Mouse (Mus musculus) kidney, embryonic 14.5 days (tissue): ENCODE results near the gene Dhx8. TPM values are rescaled to one million over a fixed set of nuclear protein-coding genes. Genes with fewer than 3 reads are reported as not detected.

Experiments
- ATAC-seq: fragments of 200-750 bp; cut with Nextera tagmentation; 2 replicates; pipeline ENCODE4 v1.8.0; 2017; ENCODE audit warnings: moderate number of reproducible peaks, mild to moderate bottlenecking, moderate TSS enrichment, moderate library complexity; ENCODE audit not compliant: low FRiP score, low TSS enrichment
- H3K27ac ChIP-seq: fragments of 300-500 bp; sonication (generic); 2 replicates; pipeline ENCODE4 v1.5.1; 2014; ENCODE audit warnings: low read depth, mild to moderate bottlenecking, low read length, moderate library complexity, mixed read lengths
- H3K27me3 ChIP-seq: fragments of 300-500 bp; sonication (generic); 2 replicates; pipeline ENCODE4 v1.6.1; 2014; ENCODE audit warnings: mild to moderate bottlenecking, low read length; ENCODE audit not compliant: control insufficient read depth, insufficient read depth
- H3K36me3 ChIP-seq: fragments of 300-500 bp; sonication (generic); 2 replicates; pipeline ENCODE4 v1.6.1; 2014; ENCODE audit warnings: low read length, mixed read lengths; ENCODE audit not compliant: control insufficient read depth, insufficient read depth
- H3K4me1 ChIP-seq: fragments of 300-500 bp; sonication (generic); 2 replicates; pipeline ENCODE4 v1.6.1; 2014; ENCODE audit warnings: low read length, mixed read lengths; ENCODE audit not compliant: control insufficient read depth, insufficient read depth
- H3K4me2 ChIP-seq: fragments of 300-500 bp; sonication (generic); replicated peaks from 2 replicates; pipeline ENCODE4 v1.6.1; 2014; ENCODE audit warnings: low read depth, mild to moderate bottlenecking, low read length
- H3K4me3 ChIP-seq: fragments of 300-500 bp; sonication (generic); 2 replicates; pipeline ENCODE4 v1.5.1; 2014; ENCODE audit warnings: mild to moderate bottlenecking, low read length
- H3K9ac ChIP-seq: fragments of 300-500 bp; sonication (generic); 2 replicates; pipeline ENCODE4 v1.6.1; 2014; ENCODE audit warnings: low read depth, mild to moderate bottlenecking, low read length, moderate library complexity
- H3K9me3 ChIP-seq: fragments of 300-500 bp; sonication (generic); 2 replicates; pipeline ENCODE4 v1.6.1; 2016; ENCODE audit warnings: low read length; ENCODE audit not compliant: control insufficient read depth
- WGBS: fragments of 180-500 bp; shearing (Covaris S2); extraction: QIAGEN DNeasy Blood & Tissue Kit; methylation state at CpG from one replicate; pipeline ENCODE4 v1.1.7; 2014; 5-methylcytosine and 5-hydroxymethylcytosine counted together
- polyA plus RNA-seq: library from polyadenylated mRNA; unstranded; fragments of >200 nt; fragmentation: Nextera tagmentation; extraction: Ambion mirVana; gene quantifications from 2 replicates; pipeline ENCODE4 v1.2.1, GENCODE M21; 2014

Gene Dhx8
- polyA plus RNA-seq: 26.0 and 38.1 TPM in 2 replicates

GRCm38 (mm10) chr11:101732518-101733440 lies at the start of gene Dhx8:
Gene Dhx8 (plus strand): TSS chr11:101732919.
- WGBS: under 1% methylated on average over 51 of the region's 51 CpGs
- 0 out of 2 replicates have a peak within 1 kb of the TSS, but pooled peaks have one; percentile 24 for H3K27ac ChIP-seq
- ATAC-seq: peak; percentile 97
- H3K9ac ChIP-seq: peak within 1 kb of the TSS; percentile 82
- H3K36me3 ChIP-seq: peaks cover 29% of the 10 kb centered on the region
- H3K4me1 ChIP-seq: peaks cover 4% of the 10 kb centered on the region; the same call in 1 of the 2 replicates
- no peaks in the 10 kb centered on the region for H3K27me3 ChIP-seq
- no peaks in the 10 kb centered on the region for H3K9me3 ChIP-seq
- peak within 1 kb of the TSS; percentile 87 for H3K4me2 ChIP-seq
- H3K4me3 ChIP-seq: peak within 1 kb of the TSS; percentile 74

GRCm38 (mm10) chr11:101687351-101688301 lies 45.1 kb upstream of the Dhx8 start:
- H3K4me2 ChIP-seq: no peak overlapping the region
- 0 out of 2 replicates have a peak, but pooled peaks have one; percentile 57 for ATAC-seq
- H3K27me3 ChIP-seq: no peaks in the 10 kb centered on the region
- 46% methylated on average over 13 of the region's 13 CpGs for WGBS
- no peak overlapping the region for H3K4me3 ChIP-seq
- 0 out of 2 replicates have a peak overlapping the region, but pooled peaks have one; percentile 37 for H3K27ac ChIP-seq
- peaks cover 6% of the 10 kb centered on the region; the same call in 1 of the 2 replicates for H3K4me1 ChIP-seq
- no peaks in the 10 kb centered on the region for H3K36me3 ChIP-seq
- no peak overlapping the region; the same call in 1 of the 2 replicates for H3K9ac ChIP-seq
- H3K9me3 ChIP-seq: no peaks in the 10 kb centered on the region

- 73% methylated on average over 10 of the region's 10 CpGs for WGBS
- H3K36me3 ChIP-seq: no peaks in the 10 kb centered on the region
- no peak overlapping the region for H3K9ac ChIP-seq
- H3K4me1 ChIP-seq: peaks cover 6% of the 10 kb centered on the region; the same call in 1 of the 2 replicates
- H3K4me3 ChIP-seq: no peak overlapping the region
- no peak for ATAC-seq
- H3K9me3 ChIP-seq: no peaks in the 10 kb centered on the region
- no peak overlapping the region for H3K4me2 ChIP-seq
- H3K27ac ChIP-seq: no peak overlapping the region
- no peaks in the 10 kb centered on the region for H3K27me3 ChIP-seq
Measured at GRCm38 (mm10) chr11:101689701-101690113, 43.0 kb upstream of the Dhx8 start.

GRCm38 (mm10) chr11:101690326-101690725 lies 42.4 kb upstream of the Dhx8 start:
- Histone ChIP-seq H3K4me3 (no peak overlapping the region), H3K36me3 (no peaks in the 10 kb centered on the region), H3K4me1 (peaks cover 7% of the 10 kb centered on the region), H3K9ac (no peak overlapping the region), H3K4me2 (no peak overlapping the region), H3K27ac (no peak overlapping the region), H3K9me3 (no peaks in the 10 kb centered on the region), H3K27me3 (no peaks in the 10 kb centered on the region)
- no peak for ATAC-seq
- WGBS: 77% methylated on average over 5 of the region's 5 CpGs

GRCm38 (mm10) chr11:101695906-101696661 lies 36.6 kb upstream of the Dhx8 start:
- no peaks in the 10 kb centered on the region for H3K9me3 ChIP-seq
- peak overlapping the region; percentile 54 for H3K4me2 ChIP-seq
- H3K9ac ChIP-seq: peak overlapping the region; percentile 54
- H3K27ac ChIP-seq: peak overlapping the region; percentile 73
- H3K4me1 ChIP-seq: peaks cover 28% of the 10 kb centered on the region
- peak overlapping the region; percentile 30 for H3K4me3 ChIP-seq
- WGBS: under 1% methylated on average over 20 of the region's 20 CpGs
- no peaks in the 10 kb centered on the region for H3K27me3 ChIP-seq
- no peaks in the 10 kb centered on the region for H3K36me3 ChIP-seq
- peak; percentile 40; the same call in 1 of the 2 replicates for ATAC-seq

- no peaks in the 10 kb centered on the region for H3K36me3 ChIP-seq
- H3K9me3 ChIP-seq: no peaks in the 10 kb centered on the region
- no peak for ATAC-seq
- H3K27me3 ChIP-seq: no peaks in the 10 kb centered on the region
- peak overlapping the region; percentile 48; the same call in 1 of the 2 replicates for H3K27ac ChIP-seq
- H3K4me2 ChIP-seq: no peak overlapping the region
- H3K4me3 ChIP-seq: no peak overlapping the region
- H3K9ac ChIP-seq: no peak overlapping the region
- 91% methylated on average over 9 of the region's 9 CpGs for WGBS
- H3K4me1 ChIP-seq: peaks cover 28% of the 10 kb centered on the region
Measured at GRCm38 (mm10) chr11:101697156-101697861, 35.4 kb upstream of the Dhx8 start.

GRCm38 (mm10) chr11:101698114-101698513 lies 34.6 kb upstream of the Dhx8 start:
- Histone ChIP-seq H3K27me3 (no peaks in the 10 kb centered on the region), H3K4me2 (no peak overlapping the region), H3K4me3 (no peak overlapping the region), H3K9ac (no peak overlapping the region), H3K4me1 (peaks cover 28% of the 10 kb centered on the region), H3K27ac (no peak overlapping the region), H3K36me3 (no peaks in the 10 kb centered on the region), H3K9me3 (no peaks in the 10 kb centered on the region)
- no peak for ATAC-seq
